Comparison of ENCODE assay signal across 9 mouse cellular contexts in genomic region chr2:104121681-104122504, GRCm38 (mm10). TPM values are rescaled to one million over a fixed set of nuclear protein-coding genes. Genes with fewer than 3 reads are reported as not detected.
DNase-seq lines count a peak whose midpoint lies in the region; ATAC-seq and TF ChIP-seq lines count a peak whose summit lies in the region.
"Had no signal": no experiment of that assay in that cellular context is flagged by ENCODE, and none has a peak within 500 bp of the region (broad histone marks: within the 10 kb centered on the region; RNA-seq: fewer than 3 reads in every experiment).

No protein-coding gene starts in this region.

- H3K4me3 ChIP-seq in lung, postnatal 0 days (ENCODE audit: low read depth, low read length) = peak overlapping the region; percentile 66
- peak overlapping the region; percentile 58 for H3K4me3 ChIP-seq in forebrain, embryonic 15.5 days
- peak overlapping the region; percentile 74 for H3K4me3 ChIP-seq in kidney, postnatal 0 days (replicated peaks; ENCODE audit: low read depth, low read length)
- peak overlapping the region; percentile 68 for H3K4me3 ChIP-seq in neural tube, embryonic 12.5 days

- TF ChIP-seq CTCF in lung, postnatal 0 days (IDR thresholded peaks at IDR 0.05) = no peak
- TF ChIP-seq CTCF in kidney, postnatal 0 days (IDR thresholded peaks at IDR 0.05; ENCODE audit: low read depth) = no peak

- 0 out of 2 replicates have a peak overlapping the region, but pooled peaks have one; percentile 32 for H3K27ac ChIP-seq in lung, postnatal 0 days (ENCODE audit: low read length)
- no peak overlapping the region for H3K27ac ChIP-seq in forebrain, embryonic 15.5 days (replicated peaks)
- H3K27ac ChIP-seq in kidney, postnatal 0 days = peak overlapping the region; percentile 32; the same call in 1 of the 2 replicates
- no peak overlapping the region for H3K27ac ChIP-seq in neural tube, embryonic 12.5 days

- H3K4me1 ChIP-seq in lung, postnatal 0 days (ENCODE audit: insufficient read depth, low read depth, low read length) = peaks cover 3% of the 10 kb centered on the region; the same call in 1 of the 2 replicates
- H3K4me1 ChIP-seq in forebrain, embryonic 15.5 days = no peaks in the 10 kb centered on the region
- H3K4me1 ChIP-seq in kidney, postnatal 0 days (replicated peaks; ENCODE audit: insufficient read depth, low read length) = 0 out of 2 replicates have a peak, but pooled peaks cover 5% of the 10 kb centered on the region
- peaks cover 8% of the 10 kb centered on the region for H3K4me1 ChIP-seq in neural tube, embryonic 12.5 days

- ATAC-seq in lung, postnatal 0 days = peak; percentile 19; the same call in 1 of the 2 replicates
- ATAC-seq in forebrain, embryonic 15.5 days (replicated peaks) = no peak
- no peak for ATAC-seq in kidney, postnatal 0 days (replicated peaks; ENCODE audit: low FRiP score, low read depth)
- ATAC-seq in neural tube, embryonic 12.5 days (ENCODE audit: low FRiP score, low read depth) = no peak

- no peaks in the 10 kb centered on the region for H3K9me3 ChIP-seq in lung, postnatal 0 days (ENCODE audit: low read length)
- H3K9me3 ChIP-seq in forebrain, embryonic 15.5 days = no peaks in the 10 kb centered on the region
- no peaks in the 10 kb centered on the region for H3K9me3 ChIP-seq in kidney, postnatal 0 days (replicated peaks; ENCODE audit: low read length)
- H3K9me3 ChIP-seq in neural tube, embryonic 12.5 days = no peaks in the 10 kb centered on the region

- peak overlapping the region; percentile 98 for H3K4me2 ChIP-seq in lung, postnatal 0 days (replicated peaks; ENCODE audit: low read depth, low read length)
- H3K4me2 ChIP-seq in forebrain, embryonic 15.5 days (replicated peaks) = peak overlapping the region; percentile 83
- peak overlapping the region; percentile 97 for H3K4me2 ChIP-seq in kidney, postnatal 0 days (ENCODE audit: low read length)
- H3K4me2 ChIP-seq in neural tube, embryonic 12.5 days (replicated peaks) = peak overlapping the region; percentile 91

- H3K27me3 ChIP-seq in lung, postnatal 0 days (replicated peaks; ENCODE audit: insufficient read depth, low read length) = no peaks in the 10 kb centered on the region
- peaks cover 9% of the 10 kb centered on the region; the same call in 1 of the 2 replicates for H3K27me3 ChIP-seq in forebrain, embryonic 15.5 days
- H3K27me3 ChIP-seq in kidney, postnatal 0 days (ENCODE audit: insufficient read depth, low read length) = no peaks in the 10 kb centered on the region
- H3K27me3 ChIP-seq in neural tube, embryonic 12.5 days (replicated peaks) = peaks cover 12% of the 10 kb centered on the region

- 66% methylated on average over 8 of the region's 8 CpGs for WGBS in lung, postnatal 0 days
- WGBS in forebrain, embryonic 15.5 days = 79% methylated on average over 8 of the region's 8 CpGs
- WGBS in kidney, postnatal 0 days = 75% methylated on average over 8 of the region's 8 CpGs
- 82% methylated on average over 8 of the region's 8 CpGs for WGBS in neural tube, embryonic 12.5 days

- peak; percentile 99 for TF ChIP-seq EP300 in lung, postnatal 0 days (IDR thresholded peaks at IDR 0.05)

- H3K9ac ChIP-seq in lung, postnatal 0 days (replicated peaks; ENCODE audit: low read depth) = peak overlapping the region; percentile 37; the same call in 1 of the 2 replicates
- 0 out of 2 replicates have a peak overlapping the region, but pooled peaks have one; percentile 61 for H3K9ac ChIP-seq in forebrain, embryonic 15.5 days (replicated peaks)
- 0 out of 2 replicates have a peak overlapping the region, but pooled peaks have one; percentile 31 for H3K9ac ChIP-seq in kidney, postnatal 0 days (ENCODE audit: low read depth, low read length)
- no peak overlapping the region for H3K9ac ChIP-seq in neural tube, embryonic 12.5 days

- DNase-seq in lung, postnatal 0 days (ENCODE audit: low spot score) = no peak
- no peak for DNase-seq in lung, postnatal 10 days
- DNase-seq in kidney, postnatal 0 days (ENCODE audit: low spot score) = no peak
- DNase-seq in embryo, embryonic 10 days (ENCODE audit: low spot score) = no peak
- DNase-seq in gastrocnemius, postnatal 14 days = no peak
- DNase-seq in urinary bladder, adult 2 months (ENCODE audit: low spot score) = no peak

- intact Hi-C loops in gastrocnemius, postnatal 14 days (cut with DNase I; ENCODE audit: low total_unique reads) = no loop called here

- no peaks in the 10 kb centered on the region for H3K36me3 ChIP-seq in lung, postnatal 0 days (ENCODE audit: insufficient read depth, low read length)
- H3K36me3 ChIP-seq in forebrain, embryonic 15.5 days = no peaks in the 10 kb centered on the region
- no peaks in the 10 kb centered on the region for H3K36me3 ChIP-seq in kidney, postnatal 0 days (ENCODE audit: insufficient read depth, low read length)
- H3K36me3 ChIP-seq in neural tube, embryonic 12.5 days = no peaks in the 10 kb centered on the region

RNA-seq across cellular contexts. Expression of gene A930018P22Rik, which starts 0.7 kb away (rescaled TPM):
- 0.14 TPM in 1 of 2 replicates, not detected in the other for polyA plus RNA-seq in lung, postnatal 0 days (2015; fragmentation: Nextera tagmentation; extraction: Ambion mirVana)
- polyA plus RNA-seq in forebrain, embryonic 15.5 days (2015; fragmentation: Nextera tagmentation; extraction: Ambion mirVana) = not detected in 2 replicates
- 0.17 and 0.29 TPM in 2 replicates for polyA plus RNA-seq in kidney, postnatal 0 days (2015; fragmentation: Nextera tagmentation; extraction: Ambion mirVana)
- polyA plus RNA-seq in neural tube, embryonic 12.5 days (2016; fragmentation: Nextera tagmentation; extraction: Ambion mirVana) = 0.24 and 0.26 TPM in 2 replicates
- total RNA-seq in gastrocnemius, postnatal 14 days (2021) = 1 to 10 TPM; 1.7 to 1.8 TPM
- polyA plus RNA-seq in urinary bladder, adult 2 months (2012; rRNA removed) = 0.09 and 0.12 TPM in 2 replicates
- total RNA-seq: neutrophil, adult 5-6 weeks had no signal

RNA-seq across cellular contexts. Expression of gene Cd59a, which starts 26.3 kb away (rescaled TPM):
- polyA plus RNA-seq in lung, postnatal 0 days (2015; fragmentation: Nextera tagmentation; extraction: Ambion mirVana) = 32.4 and 33.2 TPM in 2 replicates
- polyA plus RNA-seq in forebrain, embryonic 15.5 days (2015; fragmentation: Nextera tagmentation; extraction: Ambion mirVana) = 5.0 and 5.6 TPM in 2 replicates
- polyA plus RNA-seq in kidney, postnatal 0 days (2015; fragmentation: Nextera tagmentation; extraction: Ambion mirVana) = 67.0 and 70.8 TPM in 2 replicates
- polyA plus RNA-seq in neural tube, embryonic 12.5 days (2016; fragmentation: Nextera tagmentation; extraction: Ambion mirVana) = 22.0 and 22.4 TPM in 2 replicates
- 10 to 100 TPM; 22.1 to 23.6 TPM for total RNA-seq in gastrocnemius, postnatal 14 days (2021)
- 122 and 131 TPM in 2 replicates for polyA plus RNA-seq in urinary bladder, adult 2 months (2012; rRNA removed)

RNA-seq across cellular contexts. Expression of gene Cd59b, which starts 52.2 kb away (rescaled TPM):
- 3.7 and 4.2 TPM in 2 replicates for polyA plus RNA-seq in lung, postnatal 0 days (2015; fragmentation: Nextera tagmentation; extraction: Ambion mirVana)
- polyA plus RNA-seq in forebrain, embryonic 15.5 days (2015; fragmentation: Nextera tagmentation; extraction: Ambion mirVana) = 1.2 TPM in 2 replicates
- 10.7 and 11.6 TPM in 2 replicates for polyA plus RNA-seq in kidney, postnatal 0 days (2015; fragmentation: Nextera tagmentation; extraction: Ambion mirVana)
- polyA plus RNA-seq in neural tube, embryonic 12.5 days (2016; fragmentation: Nextera tagmentation; extraction: Ambion mirVana) = 2.6 TPM in 2 replicates
- total RNA-seq in gastrocnemius, postnatal 14 days (2021) = 1 to 10 TPM; 2.2 to 3.2 TPM
- polyA plus RNA-seq in urinary bladder, adult 2 months (2012; rRNA removed) = 17.4 and 18.2 TPM in 2 replicates
- total RNA-seq: neutrophil, adult 5-6 weeks had no signal

RNA-seq across cellular contexts. Expression of gene Gm10799, which starts 53.5 kb away (rescaled TPM):
- not detected in 2 replicates for polyA plus RNA-seq in lung, postnatal 0 days (2015; fragmentation: Nextera tagmentation; extraction: Ambion mirVana)
- polyA plus RNA-seq in forebrain, embryonic 15.5 days (2015; fragmentation: Nextera tagmentation; extraction: Ambion mirVana) = not detected in 2 replicates
- polyA plus RNA-seq in kidney, postnatal 0 days (2015; fragmentation: Nextera tagmentation; extraction: Ambion mirVana) = not detected in 2 replicates
- not detected in 2 replicates for polyA plus RNA-seq in neural tube, embryonic 12.5 days (2016; fragmentation: Nextera tagmentation; extraction: Ambion mirVana)
- total RNA-seq in gastrocnemius, postnatal 14 days (2021) = not detected
- polyA plus RNA-seq in urinary bladder, adult 2 months (2012; rRNA removed) = not detected in 2 replicates
- total RNA-seq: neutrophil, adult 5-6 weeks had no signal

RNA-seq across cellular contexts. Expression of gene Gm10912, which starts 56.3 kb away (rescaled TPM):
- polyA plus RNA-seq in lung, postnatal 0 days (2015; fragmentation: Nextera tagmentation; extraction: Ambion mirVana) = not detected in 2 replicates
- not detected in 2 replicates for polyA plus RNA-seq in forebrain, embryonic 15.5 days (2015; fragmentation: Nextera tagmentation; extraction: Ambion mirVana)
- not detected in 2 replicates for polyA plus RNA-seq in kidney, postnatal 0 days (2015; fragmentation: Nextera tagmentation; extraction: Ambion mirVana)
- not detected in 2 replicates for polyA plus RNA-seq in neural tube, embryonic 12.5 days (2016; fragmentation: Nextera tagmentation; extraction: Ambion mirVana)
- total RNA-seq in gastrocnemius, postnatal 14 days (2021) = under 1 TPM in 1 of 2 experiments, not detected in 1; 0.22 TPM
- polyA plus RNA-seq in urinary bladder, adult 2 months (2012; rRNA removed) = 0.12 and 0.25 TPM in 2 replicates

Comparison
In these comparisons a context has a peak if more than half of its experiments do, and no peak if none do; other contexts are left out.
1. H3K27ac ChIP-seq: peak in lung, postnatal 0 days (single experiment) and kidney, postnatal 0 days (single experiment); none in forebrain, embryonic 15.5 days (single experiment) and neural tube, embryonic 12.5 days (single experiment).
2. Peak in every context shown above with its lines, with median percentiles within 50 percentile points of each other: H3K4me2 ChIP-seq and H3K4me3 ChIP-seq.